Mouse (Mus musculus) MEL (cell line): ENCODE measurements around the gene Tmem132b. TPM values are rescaled to one million over a fixed set of nuclear protein-coding genes. Genes with fewer than 3 reads are reported as not detected.

Experiments used
- DNase-seq: peaks from one replicate; pipeline ENCODE4 v3.0.0; 2011; ENCODE audit warnings: low read depth, low spot score
- H3K27ac ChIP-seq: 2 replicates; pipeline ENCODE4 v1.5.1; 2012; ENCODE audit warnings: low read depth, mild to moderate bottlenecking, control low read depth, low read length, moderate library complexity; ENCODE audit not compliant: control insufficient read depth
- H3K27me3 ChIP-seq, 2 experiments: fragments of 150-350 bp in 1 of 2; sonication (generic) in 1 of 2; 2 replicates each; pipeline ENCODE4 v1.6.1; 2012; ENCODE audit warnings: low read length in 2 of 2, mild to moderate bottlenecking in 2 of 2, improper control_type of control experiment in 1 of 2, moderate library complexity in 1 of 2; ENCODE audit not compliant: insufficient read depth in 2 of 2, control insufficient read depth in 1 of 2
- H3K36me3 ChIP-seq, 2 experiments: 2 replicates each; pipeline ENCODE4 v1.6.1; 2012 to 2014; ENCODE audit warnings: low read length in 2 of 2, improper control_type of control experiment in 1 of 2, inconsistent platforms in 1 of 2, mild to moderate bottlenecking in 1 of 2; ENCODE audit not compliant: insufficient read depth in 2 of 2, control insufficient read depth in 1 of 2
- H3K4me1 ChIP-seq, 2 experiments: fragments of 150-350 bp in 1 of 2; sonication (generic) in 1 of 2; 2 replicates each; pipeline ENCODE4 v1.6.1; 2012; ENCODE audit warnings: low read length in 2 of 2, improper control_type of control experiment in 1 of 2, mild to moderate bottlenecking in 1 of 2; ENCODE audit not compliant: insufficient read depth in 2 of 2, control insufficient read depth in 1 of 2
- H3K4me3 ChIP-seq, 2 experiments: fragments of 150-350 bp in 1 of 2; sonication (generic) in 1 of 2; 2 replicates each; pipeline ENCODE4 v1.5.1; 2012; ENCODE audit warnings: low read depth in 2 of 2, low read length in 2 of 2, mild to moderate bottlenecking in 2 of 2, moderate library complexity in 2 of 2, control low read depth in 1 of 2, improper control_type of control experiment in 1 of 2; ENCODE audit not compliant: control insufficient read depth in 1 of 2, insufficient read depth in 1 of 2
- H3K79me2 ChIP-seq: 2 replicates; pipeline ENCODE4 v1.6.1; 2012; ENCODE audit warnings: mild to moderate bottlenecking, low read length, moderate library complexity; ENCODE audit not compliant: control insufficient read depth, poor library complexity, insufficient read depth
- H3K9ac ChIP-seq: 2 replicates; pipeline ENCODE4 v1.6.1; 2012; ENCODE audit warnings: low read depth, mild to moderate bottlenecking, control low read depth, low read length, moderate library complexity; ENCODE audit not compliant: control insufficient read depth, poor library complexity, severe bottlenecking
- H3K9me3 ChIP-seq: fragments of 150-350 bp; sonication (generic); replicated peaks from 2 replicates; pipeline ENCODE4 v1.6.1; 2012; ENCODE audit warnings: mild to moderate bottlenecking, low read length, improper control_type of control experiment, moderate library complexity; ENCODE audit not compliant: insufficient read depth
- BHLHE40 ChIP-seq: IDR thresholded peaks from 2 replicates; pipeline ENCODE4 v1.6.1; 2012; ENCODE audit warnings: low read depth, mild to moderate bottlenecking, inconsistent platforms, low read length, improper control_type of control experiment, borderline replicate concordance
- CTCF ChIP-seq, 3 experiments: IDR thresholded peaks in 2 of 3; conservative IDR thresholded peaks in 1 of 3; 2 replicates each; pipeline ENCODE4 v1.5.1; 2011 to 2012; ENCODE audit warnings: low read length in 3 of 3, low read depth in 2 of 3, mild to moderate bottlenecking in 2 of 3, improper control_type of control experiment in 1 of 3, inconsistent platforms in 1 of 3, mixed read lengths in 1 of 3, moderate library complexity in 1 of 3; ENCODE audit not compliant: control insufficient read depth in 1 of 3, insufficient read depth in 1 of 3, poor library complexity in 1 of 3, severe bottlenecking in 1 of 3
- E2F4 ChIP-seq: IDR thresholded peaks from 2 replicates; pipeline ENCODE4 v1.6.1; 2011; ENCODE audit warnings: low read depth, low read length, improper control_type of control experiment, borderline replicate concordance
- EP300 ChIP-seq, 2 experiments: IDR thresholded peaks; 2 replicates each; pipeline ENCODE4 v1.6.1; 2011; ENCODE audit warnings: improper control_type of control experiment in 2 of 2, low read length in 2 of 2, low read depth in 1 of 2, mild to moderate bottlenecking in 1 of 2
- ETS1 ChIP-seq: IDR thresholded peaks from 2 replicates; pipeline ENCODE4 v1.6.1; 2012; ENCODE audit warnings: low read depth, mild to moderate bottlenecking, inconsistent platforms, low read length, improper control_type of control experiment, moderate library complexity
- GABPA ChIP-seq: IDR thresholded peaks from 2 replicates; pipeline ENCODE4 v1.6.1; 2012; ENCODE audit warnings: low read depth, mild to moderate bottlenecking, inconsistent platforms, low read length, improper control_type of control experiment, moderate library complexity
- KAT2A ChIP-seq: conservative IDR thresholded peaks from 2 replicates; pipeline ENCODE4 v1.6.1; 2012; ENCODE audit warnings: low read depth, low read length, improper control_type of control experiment, inconsistent platforms
- MAFK ChIP-seq: IDR thresholded peaks from 2 replicates; pipeline ENCODE4 v1.6.1; 2011; ENCODE audit warnings: low read depth, mild to moderate bottlenecking, low read length, improper control_type of control experiment, borderline replicate concordance
- MAX ChIP-seq: IDR thresholded peaks from 2 replicates; pipeline ENCODE4 v1.6.1; 2011; ENCODE audit warnings: low read length, improper control_type of control experiment
- MAZ ChIP-seq: IDR thresholded peaks from 2 replicates; pipeline ENCODE4 v1.6.1; 2012; ENCODE audit warnings: low read depth, mild to moderate bottlenecking, inconsistent platforms, low read length, improper control_type of control experiment
- MYC ChIP-seq: IDR thresholded peaks from 2 replicates; pipeline ENCODE4 v1.6.1; 2011; ENCODE audit warnings: low read depth, mild to moderate bottlenecking, low read length, improper control_type of control experiment, moderate library complexity
- NELFE ChIP-seq: IDR thresholded peaks from 2 replicates; pipeline ENCODE4 v1.6.1; 2011; ENCODE audit warnings: low read depth, low read length, improper control_type of control experiment
- NRF1 ChIP-seq: IDR thresholded peaks from 2 replicates; pipeline ENCODE4 v1.6.1; 2014; ENCODE audit warnings: low read depth, mild to moderate bottlenecking, inconsistent platforms, low read length, improper control_type of control experiment, moderate library complexity; ENCODE audit not compliant: poor library complexity, insufficient read depth, severe bottlenecking
- RAD21 ChIP-seq: IDR thresholded peaks from 2 replicates; pipeline ENCODE4 v1.6.1; 2011; ENCODE audit warnings: mild to moderate bottlenecking, low read depth, low read length, improper control_type of control experiment
- RCOR1 ChIP-seq: IDR thresholded peaks from 2 replicates; pipeline ENCODE4 v1.6.1; 2012; ENCODE audit warnings: low read depth, mild to moderate bottlenecking, inconsistent platforms, low read length, improper control_type of control experiment
- SMC3 ChIP-seq: IDR thresholded peaks from 2 replicates; pipeline ENCODE4 v1.6.1; 2011; ENCODE audit warnings: low read depth, low read length, improper control_type of control experiment
- TAL1 ChIP-seq: IDR thresholded peaks from 2 replicates; pipeline ENCODE4 v1.6.1; 2012; ENCODE audit warnings: mild to moderate bottlenecking, inconsistent platforms, low read length, moderate library complexity, mixed read lengths
- TCF12 ChIP-seq: IDR thresholded peaks from 2 replicates; pipeline ENCODE4 v1.6.1; 2014; ENCODE audit warnings: low read depth, mild to moderate bottlenecking, inconsistent platforms, low read length, improper control_type of control experiment, moderate library complexity
- UBTF ChIP-seq: IDR thresholded peaks from 2 replicates; pipeline ENCODE4 v1.6.1; 2012; ENCODE audit warnings: low read depth, mild to moderate bottlenecking, inconsistent platforms, low read length, improper control_type of control experiment, moderate library complexity, borderline replicate concordance; ENCODE audit not compliant: insufficient read depth
- USF1 ChIP-seq: IDR thresholded peaks from 2 replicates; pipeline ENCODE4 v1.6.1; 2014; ENCODE audit warnings: low read depth, mild to moderate bottlenecking, inconsistent platforms, low read length, improper control_type of control experiment, moderate library complexity
- ZKSCAN1 ChIP-seq: IDR thresholded peaks from 2 replicates; pipeline ENCODE4 v1.6.1; 2012; ENCODE audit warnings: low read depth, mild to moderate bottlenecking, inconsistent platforms, low read length, improper control_type of control experiment, moderate library complexity
- ZNF384 ChIP-seq: IDR thresholded peaks from 2 replicates; pipeline ENCODE4 v1.6.1; 2012; ENCODE audit warnings: low read depth, mild to moderate bottlenecking, inconsistent platforms, low read length, improper control_type of control experiment
- polyA plus RNA-seq, 2 experiments: library from polyadenylated mRNA; stranded (reverse) in 1 of 2; unstranded in 1 of 2; fragments of >175 nt in 1 of 2; fragments of >200 nt in 1 of 2; gene quantifications; 2 replicates each; pipeline versions ENCODE4 v1.2.1 to v1.2.4; 2012; ENCODE audit warnings: low replicate concordance in 2 of 2, low read depth in 1 of 2; ENCODE audit not compliant: insufficient read length in 2 of 2, insufficient read depth in 1 of 2, missing spikeins in 1 of 2
- total RNA-seq: library from RNA; depleted of rRNA; stranded (reverse); fragments of 300-350 nt; gene quantifications from 2 replicates; pipeline ENCODE4 v1.2.3, GENCODE M21; 2012

The Tmem132b gene
- total and polyA plus RNA-seq, 3 experiments: not detected

- H3K9ac ChIP-seq: no peak overlapping the region
- H3K9me3 ChIP-seq: no peaks in the 10 kb centered on the region
Measured at GRCm38 (mm10) chr5:125617050-125617449, 85.5 kb downstream of the Tmem132b start.

GRCm38 (mm10) chr5:125627816-125628348, 96.3 kb downstream of the Tmem132b start:
- H3K9me3 ChIP-seq: no peaks in the 10 kb centered on the region
- TF ChIP-seq GABPA (no peak), TCF12 (no peak), USF1 (no peak), E2F4 (no peak), RCOR1 (no peak), MAZ (no peak), SMC3 (no peak), MAFK (no peak), ZKSCAN1 (no peak), UBTF (no peak), ZNF384 (no peak), ETS1 (no peak), MAX (no peak), RAD21 (no peak)
- no peaks in the 10 kb centered on the region for H3K4me1 ChIP-seq
- H3K27ac ChIP-seq: no peak overlapping the region
- H3K9ac ChIP-seq: no peak overlapping the region
- DNase-seq: no peak
- no peaks in the 10 kb centered on the region for H3K27me3 ChIP-seq
- no peaks in the 10 kb centered on the region for H3K36me3 ChIP-seq
- H3K4me3 ChIP-seq: no peak overlapping the region
- no peaks in the 10 kb centered on the region for H3K79me2 ChIP-seq

More at GRCm38 (mm10) chr5:125617050-125617449, 85.5 kb downstream of the Tmem132b start:
- Histone ChIP-seq H3K36me3 (no peaks in the 10 kb centered on the region), H3K4me3 (no peak overlapping the region)
- TF ChIP-seq CTCF (IDR thresholded peaks at IDR 0.05 in 2 of 3, conservative IDR thresholded peaks at IDR 0.05 in 1 of 3; ENCODE audit: control insufficient read depth in 1 of 3, insufficient read depth in 1 of 3, low read depth in 2 of 3, low read length in 3 of 3, poor library complexity in 1 of 3, severe bottlenecking in 1 of 3): peak in 2 of 3 experiments; percentile 12 to 22; a peak in 2 of 6 replicates
- TF ChIP-seq UBTF: no peak
- TF ChIP-seq, all 39 proteins: peak for 1
- Histone ChIP-seq H3K79me2 (no peaks in the 10 kb centered on the region), H3K27me3 (no peaks in the 10 kb centered on the region), H3K4me1 (no peaks in the 10 kb centered on the region), H3K27ac (no peak overlapping the region)
- peak; percentile 11 for DNase-seq

- Histone ChIP-seq H3K4me3 (no peak overlapping the region), H3K79me2 (no peaks in the 10 kb centered on the region), H3K27ac (no peak overlapping the region), H3K9me3 (no peaks in the 10 kb centered on the region), H3K36me3 (no peaks in the 10 kb centered on the region), H3K27me3 (no peaks in the 10 kb centered on the region), H3K9ac (no peak overlapping the region), H3K4me1 (no peaks in the 10 kb centered on the region)
- DNase-seq: no peak
- no peak for TF ChIP-seq BHLHE40
- TF ChIP-seq TAL1: no peak
- no peak; a peak in 1 of 6 replicates for TF ChIP-seq CTCF (IDR thresholded peaks at IDR 0.05 in 2 of 3, conservative IDR thresholded peaks at IDR 0.05 in 1 of 3; ENCODE audit: control insufficient read depth in 1 of 3, insufficient read depth in 1 of 3, low read depth in 2 of 3, low read length in 3 of 3, poor library complexity in 1 of 3, severe bottlenecking in 1 of 3)
- no peak for TF ChIP-seq MYC
- TF ChIP-seq ZNF384: no peak
- TF ChIP-seq NELFE: no peak
- TF ChIP-seq NRF1: no peak
- TF ChIP-seq KAT2A: no peak
- TF ChIP-seq EP300 (IDR thresholded peaks at IDR 0.05; ENCODE audit: low read depth in 1 of 2, low read length in 2 of 2): no peak
- TF ChIP-seq GABPA: no peak
Measured at GRCm38 (mm10) chr5:125634666-125635065, 103.1 kb downstream of the Tmem132b start.
